Mouse (Mus musculus) midbrain, embryonic 10.5 days (tissue): ENCODE data around the gene Prss37. TPM values are rescaled to one million over a fixed set of nuclear protein-coding genes. Genes with fewer than 3 reads are reported as not detected.

Source experiments
- DNase-seq: peaks from one replicate; pipeline ENCODE4 v3.0.0-alpha.2; 2017; ENCODE audit warnings: low spot score
- H3K27ac ChIP-seq: fragments of 300-500 bp; sonication (generic); replicated peaks from 2 replicates; pipeline ENCODE4 v1.5.1; 2016; ENCODE audit warnings: mild to moderate bottlenecking
- H3K27me3 ChIP-seq: fragments of 300-500 bp; sonication (generic); 2 replicates; pipeline ENCODE4 v1.6.1; 2016; ENCODE audit warnings: low read depth, mild to moderate bottlenecking; ENCODE audit not compliant: poor library complexity, severe bottlenecking
- H3K36me3 ChIP-seq: fragments of 300-500 bp; sonication (generic); 2 replicates; pipeline ENCODE4 v1.6.1; 2016; ENCODE audit warnings: mild to moderate bottlenecking, moderate library complexity
- H3K4me1 ChIP-seq: fragments of 300-500 bp; sonication (generic); 2 replicates; pipeline ENCODE4 v1.6.1; 2016
- H3K4me3 ChIP-seq: fragments of 300-500 bp; sonication (generic); 2 replicates; pipeline ENCODE4 v1.5.1; 2016; ENCODE audit warnings: mild to moderate bottlenecking, moderate library complexity
- H3K9me3 ChIP-seq: fragments of 300-500 bp; sonication (generic); replicated peaks from 2 replicates; pipeline ENCODE4 v1.6.1; 2016; ENCODE audit warnings: mild to moderate bottlenecking
- WGBS: fragments of 180-500 bp; shearing (Covaris S2); methylation state at CpG from one replicate; pipeline ENCODE4 v1.1.7; 2016; 5-methylcytosine and 5-hydroxymethylcytosine counted together
- polyA plus RNA-seq: library from polyadenylated mRNA; unstranded; fragments of >200 nt; fragmentation: Nextera tagmentation; extraction: Ambion mirVana; gene quantifications from 2 replicates; pipeline ENCODE4 v1.2.1, GENCODE M21; 2016

Gene Prss37
- polyA plus RNA-seq: not detected in 2 replicates

DNA sequence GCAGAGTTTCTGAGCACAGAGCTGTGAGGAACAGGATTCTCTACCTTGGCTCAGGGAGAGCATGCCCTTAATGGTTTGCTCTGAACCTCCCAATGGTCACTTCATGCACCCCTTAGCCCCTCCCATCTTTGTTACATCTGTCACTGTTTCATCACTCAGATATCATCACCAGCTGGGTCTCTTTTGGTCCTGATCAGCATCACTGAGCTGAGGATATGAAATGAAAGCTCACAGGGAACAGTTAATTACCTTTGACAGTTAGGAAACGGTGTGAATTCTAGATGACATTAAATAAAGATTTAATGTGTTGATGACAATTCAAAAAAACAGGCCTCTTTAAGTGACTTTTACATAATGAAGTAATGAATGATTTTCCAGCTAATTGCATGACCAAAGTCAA is at the start of gene Prss37:
TSS of gene Prss37 (minus strand) at position 101 of the 400 bp plus-strand sequence.
- H3K4me3 ChIP-seq: no peak within 1 kb of the TSS
- no peaks in the 10 kb centered on the region for H3K27me3 ChIP-seq
- no peaks in the 10 kb centered on the region; the same call in 1 of the 2 replicates for H3K9me3 ChIP-seq
- WGBS: 83% methylated on average over 1 of the region's 1 CpGs
- no peaks in the 10 kb centered on the region for H3K4me1 ChIP-seq
- no peak for DNase-seq
- H3K27ac ChIP-seq: no peak within 1 kb of the TSS
- no peaks in the 10 kb centered on the region for H3K36me3 ChIP-seq

- no peaks in the 10 kb centered on the region for H3K36me3 ChIP-seq
- H3K9me3 ChIP-seq: no peaks in the 10 kb centered on the region
- DNase-seq: no peak
- H3K4me1 ChIP-seq: no peaks in the 10 kb centered on the region
- H3K4me3 ChIP-seq: no peak within 1 kb of the TSS
- no peak within 1 kb of the TSS for H3K27ac ChIP-seq
- no peaks in the 10 kb centered on the region for H3K27me3 ChIP-seq
- WGBS: 85% methylated on average over 2 of the region's 2 CpGs
Observed at GRCm38 (mm10) chr6:40554950-40555349, 35.6 kb upstream of the Prss37 start, which contains the start of gene Olfr461. Gene Olfr461, minus strand, starts transcription at chr6:40555050.

- H3K36me3 ChIP-seq: no peaks in the 10 kb centered on the region
- H3K27ac ChIP-seq: no peak overlapping the region
- 85% methylated on average over 10 of the region's 10 CpGs for WGBS
- no peak for DNase-seq
- H3K27me3 ChIP-seq: no peaks in the 10 kb centered on the region
- H3K4me3 ChIP-seq: no peak overlapping the region
- no peaks in the 10 kb centered on the region for H3K9me3 ChIP-seq
- H3K4me1 ChIP-seq: no peaks in the 10 kb centered on the region
Observed at GRCm38 (mm10) chr6:40544690-40545089, 25.4 kb upstream of the Prss37 start.

GRCm38 (mm10) chr6:40493229-40493628 is 26.1 kb downstream of the Prss37 start, which contains the start of gene Tas2r108:
Gene Tas2r108, plus strand, starts transcription at chr6:40493529.
- no peak within 1 kb of the TSS for H3K27ac ChIP-seq
- DNase-seq: no peak
- H3K27me3 ChIP-seq: no peaks in the 10 kb centered on the region
- H3K36me3 ChIP-seq: no peaks in the 10 kb centered on the region
- 93% methylated on average over 3 of the region's 3 CpGs for WGBS
- no peaks in the 10 kb centered on the region for H3K4me1 ChIP-seq
- no peaks in the 10 kb centered on the region for H3K9me3 ChIP-seq
- H3K4me3 ChIP-seq: no peak within 1 kb of the TSS

DNA sequence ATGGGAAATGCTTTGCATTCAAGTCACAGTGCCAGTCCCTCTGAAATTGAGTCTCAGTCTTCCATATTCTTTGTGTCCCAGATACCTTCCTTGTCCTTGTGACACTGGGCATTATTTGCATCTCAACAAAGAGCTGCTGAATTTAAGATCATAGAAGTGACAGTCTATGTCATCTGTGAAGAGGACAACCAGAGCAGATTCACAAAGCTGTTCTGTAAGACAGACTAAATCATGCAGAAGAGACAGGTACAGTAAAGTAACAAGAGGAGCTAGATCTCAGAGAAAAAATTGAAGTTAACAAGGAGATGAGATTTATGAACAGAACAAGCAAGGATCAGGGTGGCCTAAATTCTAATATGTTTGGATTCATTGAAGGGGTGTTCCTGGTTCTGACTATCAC is 28.4 kb downstream of the Prss37 start, which contains the start of gene Tas2r137:
TSS of gene Tas2r137 (plus strand) at position 301 of the 400 bp plus-strand sequence.
- Histone ChIP-seq H3K4me3 (no peak within 1 kb of the TSS), H3K27ac (no peak within 1 kb of the TSS), H3K36me3 (peaks cover 3% of the 10 kb centered on the region), H3K27me3 (no peaks in the 10 kb centered on the region), H3K9me3 (no peaks in the 10 kb centered on the region), H3K4me1 (no peaks in the 10 kb centered on the region)
- no peak for DNase-seq

GRCm38 (mm10) chr6:40482318-40482717 is 37.0 kb downstream of the Prss37 start:
- no peak overlapping the region for H3K4me3 ChIP-seq
- no peak for DNase-seq
- H3K4me1 ChIP-seq: no peaks in the 10 kb centered on the region
- H3K27me3 ChIP-seq: no peaks in the 10 kb centered on the region
- WGBS: 92% methylated on average over 5 of the region's 5 CpGs
- peaks cover 79% of the 10 kb centered on the region for H3K36me3 ChIP-seq
- H3K27ac ChIP-seq: no peak overlapping the region
- no peaks in the 10 kb centered on the region for H3K9me3 ChIP-seq

- WGBS: 96% methylated on average over 1 of the region's 1 CpGs
- DNase-seq: no peak
- H3K27me3 ChIP-seq: no peaks in the 10 kb centered on the region
Observed at GRCm38 (mm10) chr6:40479705-40480104, 39.6 kb downstream of the Prss37 start.

DNA sequence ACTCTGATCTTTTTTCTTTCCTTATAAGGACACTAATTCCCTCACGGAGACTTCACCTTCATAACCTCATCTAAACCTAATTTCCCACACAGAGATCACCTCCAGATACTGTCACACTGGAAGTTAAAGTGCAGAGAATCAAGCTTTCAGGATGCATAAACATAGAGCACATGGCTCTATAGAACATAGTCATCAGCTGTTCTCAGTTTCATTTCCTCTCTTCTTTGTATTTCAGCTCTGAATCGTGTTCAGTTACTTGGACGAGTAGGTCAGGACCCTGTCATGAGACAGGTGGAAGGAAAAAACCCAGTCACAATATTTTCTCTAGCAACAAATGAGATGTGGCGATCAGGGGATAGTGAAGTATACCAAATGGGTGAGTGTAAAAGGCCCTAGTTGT is 43.2 kb downstream of the Prss37 start:
- no peak for DNase-seq
- no peaks in the 10 kb centered on the region; the same call in 1 of the 2 replicates for H3K9me3 ChIP-seq
- peaks cover 74% of the 10 kb centered on the region for H3K36me3 ChIP-seq
- H3K4me1 ChIP-seq: peaks cover 17% of the 10 kb centered on the region
- H3K27me3 ChIP-seq: no peaks in the 10 kb centered on the region
- H3K4me3 ChIP-seq: no peak overlapping the region
- 96% methylated on average over 4 of the region's 4 CpGs for WGBS
- H3K27ac ChIP-seq: no peak overlapping the region

More at GRCm38 (mm10) chr6:40479705-40480104, 39.6 kb downstream of the Prss37 start:
- no peaks in the 10 kb centered on the region for H3K4me1 ChIP-seq
- H3K27ac ChIP-seq: no peak overlapping the region
- H3K9me3 ChIP-seq: no peaks in the 10 kb centered on the region; the same call in 1 of the 2 replicates
- no peak overlapping the region for H3K4me3 ChIP-seq
- H3K36me3 ChIP-seq: peaks cover 90% of the 10 kb centered on the region

DNA sequence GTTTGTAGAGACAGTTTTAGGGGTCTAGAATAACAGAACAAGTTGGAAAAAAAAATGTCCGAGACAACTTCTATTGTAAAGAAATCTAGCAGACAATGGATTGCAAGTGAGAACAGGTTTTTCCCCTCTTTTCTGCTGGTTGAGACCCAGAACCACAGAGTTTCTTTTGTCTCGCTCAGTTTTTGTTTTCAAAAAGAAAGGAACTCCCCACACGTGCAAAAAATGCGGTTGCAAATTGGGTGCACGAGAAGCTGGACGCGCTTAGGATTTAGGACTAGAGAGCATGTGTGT is 47.6 kb downstream of the Prss37 start:
- H3K9me3 ChIP-seq: no peaks in the 10 kb centered on the region; the same call in 1 of the 2 replicates
- DNase-seq: no peak
- H3K36me3 ChIP-seq: peaks cover 37% of the 10 kb centered on the region
- H3K27ac ChIP-seq: peak overlapping the region; percentile 97
- H3K4me1 ChIP-seq: peaks cover 20% of the 10 kb centered on the region
- peak overlapping the region; percentile 87 for H3K4me3 ChIP-seq
- 1% methylated on average over 7 of the region's 7 CpGs for WGBS
- no peaks in the 10 kb centered on the region for H3K27me3 ChIP-seq

DNA sequence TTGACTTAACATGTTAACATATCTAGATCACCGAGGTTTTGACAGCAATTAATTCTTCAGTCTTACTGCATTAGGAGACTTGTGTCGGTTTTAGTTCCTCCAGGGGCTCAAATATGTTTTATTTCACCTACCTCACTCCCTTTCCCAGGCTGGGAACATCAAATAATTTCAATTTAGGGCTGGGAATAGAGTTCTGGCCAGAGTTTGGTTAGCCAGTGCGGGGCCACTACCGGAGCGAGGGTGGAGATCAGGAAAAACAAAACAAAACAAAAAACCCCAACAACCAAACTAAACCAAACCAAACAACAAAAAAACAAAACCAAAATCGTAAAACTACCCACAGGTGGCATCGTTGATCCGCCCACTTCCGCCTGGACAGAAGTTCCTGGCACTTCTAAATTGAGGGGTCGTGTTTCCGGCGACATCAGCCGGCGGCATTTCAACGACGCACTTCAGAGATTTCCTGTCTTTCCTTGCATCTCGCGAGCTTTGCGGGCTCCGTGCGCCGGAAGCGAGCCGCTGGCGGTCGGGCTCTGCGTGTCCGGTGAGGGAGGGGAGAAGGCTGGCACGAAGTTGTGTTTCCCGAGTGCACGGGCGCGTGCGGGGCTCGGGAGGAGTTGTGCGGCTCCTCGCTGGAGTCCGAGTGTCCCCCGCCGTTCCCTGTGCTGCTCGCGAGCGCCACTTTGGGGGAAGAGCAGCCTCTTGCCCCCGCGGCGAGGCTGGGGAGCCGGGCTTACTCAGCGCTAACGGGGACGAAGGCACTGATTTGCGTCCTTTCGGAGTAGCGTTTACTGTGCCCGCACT is 48.2 kb downstream of the Prss37 start, which contains the start of gene Ssbp1:
TSS of gene Ssbp1 (plus strand) at position 437 of the 804 bp plus-strand sequence.
- Histone ChIP-seq H3K4me1 (peaks cover 20% of the 10 kb centered on the region), H3K27me3 (no peaks in the 10 kb centered on the region), H3K4me3 (peak within 1 kb of the TSS; percentile 87), H3K36me3 (peaks cover 32% of the 10 kb centered on the region), H3K27ac (peak within 1 kb of the TSS; percentile 97), H3K9me3 (no peaks in the 10 kb centered on the region; the same call in 1 of the 2 replicates)
- WGBS: under 1% methylated on average over 54 of the region's 54 CpGs
- peak; percentile 95 for DNase-seq

GRCm38 (mm10) chr6:40465710-40466109 is 53.6 kb downstream of the Prss37 start:
- DNase-seq: no peak
- Histone ChIP-seq H3K4me1 (peaks cover 4% of the 10 kb centered on the region), H3K27ac (no peak overlapping the region), H3K27me3 (no peaks in the 10 kb centered on the region), H3K4me3 (no peak overlapping the region), H3K36me3 (no peaks in the 10 kb centered on the region), H3K9me3 (no peaks in the 10 kb centered on the region)
- WGBS: 55% methylated on average over 6 of the region's 6 CpGs
